Mouse (Mus musculus): ENCODE data around the gene Hoxa3.

Hoxa3 gene

GRCm38 (mm10) chr6:52213119-52213986, at the start of gene Hoxa3, which contains the start of gene Gm28308:
Gene Hoxa3 (minus strand): TSS chr6:52213336.
Gene Gm28308 (minus strand): TSS chr6:52213339.
- DNase-seq: peak; percentile 81

- peak; percentile 38 for DNase-seq
These were observed 49.6 kb upstream of the Hoxa3 start for GRCm38 (mm10) chr6:52262463-52263320.

- DNase-seq: peak; percentile 42
These were observed 48.8 kb upstream of the Hoxa3 start for GRCm38 (mm10) chr6:52261751-52262462.

- DNase-seq: peak; percentile 81
These were observed 47.8 kb upstream of the Hoxa3 start, which contains the start of gene Hoxa13 for GRCm38 (mm10) chr6:52260654-52261575. Gene Hoxa13 (minus strand): TSS chr6:52260880.

GRCm38 (mm10) chr6:52259811-52260261, 46.7 kb upstream of the Hoxa3 start:
- peak; percentile 63 for DNase-seq

GRCm38 (mm10) chr6:52259081-52259790, 46.1 kb upstream of the Hoxa3 start:
- no peak for DNase-seq

- DNase-seq: peak; percentile 91
These were observed 43.8 kb upstream of the Hoxa3 start for GRCm38 (mm10) chr6:52256956-52257355.

- DNase-seq: no peak
These were observed 40.7 kb upstream of the Hoxa3 start for GRCm38 (mm10) chr6:52253511-52254500.

GRCm38 (mm10) chr6:52252775-52253376, 39.7 kb upstream of the Hoxa3 start:
- DNase-seq: no peak

- no peak for DNase-seq
These were observed 39.1 kb upstream of the Hoxa3 start for GRCm38 (mm10) chr6:52252016-52252774.

- no peak for DNase-seq
These were observed 38.2 kb upstream of the Hoxa3 start for GRCm38 (mm10) chr6:52251177-52251879.

GRCm38 (mm10) chr6:52249826-52250225, 36.7 kb upstream of the Hoxa3 start:
- DNase-seq: no peak

GRCm38 (mm10) chr6:52249415-52249738, 36.2 kb upstream of the Hoxa3 start:
- no peak for DNase-seq

- DNase-seq: no peak
These were observed 35.7 kb upstream of the Hoxa3 start for GRCm38 (mm10) chr6:52248638-52249414.

GRCm38 (mm10) chr6:52247766-52248637, 34.9 kb upstream of the Hoxa3 start:
- DNase-seq: no peak

- DNase-seq: no peak
These were observed 33.8 kb upstream of the Hoxa3 start for GRCm38 (mm10) chr6:52246916-52247315.
